Mouse (Mus musculus): ENCODE results near the gene Kank1.

Gene Kank1

GRCm38 (mm10) chr19:25404163-25404562 is 167.4 kb downstream of the Kank1 start:
- in situ Hi-C loops (cut with MboI, MseI) = no loop called here

GRCm38 (mm10) chr19:25405987-25406386 is 169.2 kb downstream of the Kank1 start:
- in situ Hi-C loops (cut with MboI, MseI) = no loop called here

DNA sequence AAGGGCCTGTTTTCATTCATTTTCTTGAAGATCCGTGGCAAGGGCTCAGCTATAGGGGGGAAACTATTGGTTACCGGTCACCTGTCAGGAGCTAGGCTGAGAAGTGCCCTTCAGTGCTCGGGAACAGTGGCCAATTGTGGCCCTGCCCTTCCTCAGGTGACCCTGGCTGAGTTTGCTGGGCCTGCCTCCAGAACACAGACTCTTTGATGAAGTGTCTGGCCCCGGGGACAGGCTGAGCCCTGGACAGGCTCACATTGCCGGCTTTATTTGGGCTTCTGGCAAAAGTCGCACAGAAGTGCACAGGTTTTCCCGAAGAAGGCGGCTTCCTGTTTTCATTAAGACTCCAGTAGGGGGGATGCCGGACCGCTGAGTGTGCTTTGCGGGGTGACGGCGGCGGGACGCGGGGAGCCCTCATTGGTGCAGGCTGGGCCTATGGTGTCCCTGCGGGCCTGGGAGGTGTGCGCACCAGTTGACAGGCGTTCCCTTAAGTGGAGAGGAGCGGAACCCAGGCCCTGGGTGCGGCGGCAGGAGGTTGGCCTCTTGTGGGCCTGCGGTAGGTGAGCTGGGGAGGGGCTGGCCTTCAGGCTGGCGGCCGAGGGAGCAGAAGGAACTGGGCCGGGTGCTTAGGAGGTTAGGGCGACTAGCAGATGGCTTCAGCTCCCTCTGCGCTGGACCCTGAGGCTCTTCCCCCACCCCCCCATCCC is 169.9 kb downstream of the Kank1 start:
- in situ Hi-C loops (cut with MboI, MseI) = no loop called here

GRCm38 (mm10) chr19:25407185-25407886 is 170.6 kb downstream of the Kank1 start:
- in situ Hi-C loops (cut with MboI, MseI) = no loop called here

- in situ Hi-C loops (cut with MboI, MseI) = no loop called here
Observed at GRCm38 (mm10) chr19:25407887-25408236, 171.1 kb downstream of the Kank1 start.

DNA sequence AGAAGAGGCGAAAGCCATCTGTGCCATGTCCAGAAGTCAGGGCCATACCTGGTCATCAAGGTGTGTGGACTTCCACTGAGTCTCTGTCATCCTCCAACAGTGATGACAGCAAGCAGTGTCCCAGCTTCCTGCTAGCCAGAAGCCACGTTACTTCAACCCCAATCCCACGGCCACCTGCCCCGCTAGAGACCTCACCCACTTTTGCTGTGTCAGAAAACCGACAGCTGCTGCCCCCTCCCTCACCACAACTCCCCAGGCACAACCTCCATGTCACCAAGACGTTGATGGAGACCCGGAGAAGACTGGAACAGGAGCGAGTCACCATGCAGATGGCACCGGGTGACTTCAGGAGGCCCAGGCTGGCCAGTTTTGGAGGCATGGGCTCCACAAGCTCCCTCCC is 172.5 kb downstream of the Kank1 start:
- in situ Hi-C loops (cut with MboI, MseI) = no loop called here

- in situ Hi-C loops (cut with MboI, MseI) = no loop called here
Observed at GRCm38 (mm10) chr19:25411353-25411752, 174.6 kb downstream of the Kank1 start.

GRCm38 (mm10) chr19:25415448-25415847 is 178.7 kb downstream of the Kank1 start:
- in situ Hi-C loops (cut with MboI, MseI) = no loop called here

- in situ Hi-C loops (cut with MboI, MseI) = no loop called here
Observed at GRCm38 (mm10) chr19:25417671-25418070, 180.9 kb downstream of the Kank1 start.

DNA sequence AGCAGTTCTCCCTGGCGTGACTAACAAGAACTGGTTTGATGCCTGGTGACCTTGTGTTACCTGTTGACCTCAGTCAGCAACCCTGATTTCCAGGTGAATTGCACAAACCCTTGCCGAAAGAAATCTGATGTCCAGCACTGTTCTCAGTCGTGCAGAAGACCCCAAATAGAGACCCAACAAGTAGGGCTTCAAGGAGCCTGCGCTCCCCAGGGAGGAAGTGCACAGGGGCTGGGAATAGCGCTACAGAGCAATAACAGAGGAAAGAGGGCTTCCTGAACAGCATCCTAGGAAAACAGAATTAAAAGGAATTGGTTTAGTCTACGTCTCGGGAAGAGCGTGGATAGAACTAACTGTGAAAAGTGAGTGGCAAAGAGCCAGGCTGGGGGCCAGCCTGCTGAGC is 183.2 kb downstream of the Kank1 start:
- in situ Hi-C loops (cut with MboI, MseI) = no loop called here

DNA sequence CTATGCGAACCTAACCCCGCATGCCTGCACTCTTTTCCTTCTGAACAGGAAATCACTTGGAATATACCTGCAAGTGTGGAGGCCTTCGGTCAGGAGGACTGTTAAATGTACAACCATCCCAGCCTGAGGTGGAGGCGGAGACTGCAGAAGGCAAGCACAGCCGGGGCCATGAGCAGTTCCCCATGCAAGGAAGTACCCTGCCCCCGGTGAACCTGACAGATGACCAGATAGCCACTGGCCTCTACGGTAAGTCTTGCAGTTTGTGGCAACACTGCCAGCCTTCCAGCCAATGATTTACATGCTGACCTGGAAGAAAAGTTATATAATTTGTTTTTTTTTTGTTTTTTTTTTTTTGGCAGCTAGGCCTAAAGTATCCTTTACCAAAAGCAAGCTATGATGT is 185.3 kb downstream of the Kank1 start:
- in situ Hi-C loops (cut with MboI, MseI) = no loop called here

GRCm38 (mm10) chr19:25423371-25423770 is 186.6 kb downstream of the Kank1 start:
- in situ Hi-C loops (cut with MboI, MseI) = no loop called here

DNA sequence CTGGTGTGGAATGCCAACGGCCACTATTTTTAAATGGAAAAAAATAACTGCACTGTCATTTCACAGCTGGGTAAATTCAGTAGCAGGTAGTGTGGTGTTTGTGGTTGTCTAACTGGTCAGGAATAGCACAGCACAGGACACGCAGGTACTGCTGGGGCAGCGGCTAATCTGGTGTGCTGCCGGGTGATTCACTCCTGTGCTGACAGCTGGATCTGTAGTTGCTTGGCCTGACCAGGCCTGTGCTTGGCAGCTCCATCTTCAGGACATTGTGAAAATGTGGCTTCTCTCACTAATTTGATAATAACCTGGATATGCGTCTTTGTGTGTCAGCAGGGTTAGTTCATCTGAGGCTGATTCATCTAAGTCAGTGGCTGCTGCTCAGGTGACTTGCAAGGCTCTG is 189.7 kb downstream of the Kank1 start:
- in situ Hi-C loops (cut with MboI, MseI) = no loop called here

DNA sequence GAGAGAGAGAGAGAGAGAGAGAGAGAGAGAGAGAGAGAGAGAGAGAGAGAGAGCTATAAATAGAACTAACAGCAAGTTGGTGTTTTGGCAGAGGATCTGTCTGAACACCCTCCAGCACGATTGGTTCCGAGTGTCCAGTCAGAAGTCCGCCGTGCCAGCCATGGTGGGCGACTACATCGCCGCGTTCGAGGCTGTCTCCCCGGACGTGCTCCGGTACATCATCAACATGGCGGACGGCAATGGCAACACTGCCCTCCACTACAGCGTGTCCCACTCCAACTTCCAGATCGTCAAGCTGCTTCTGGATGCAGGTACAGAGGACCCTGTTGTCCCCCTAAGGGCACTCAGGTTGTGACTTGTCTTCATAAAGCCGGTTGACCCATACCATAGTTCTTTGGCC is 191.1 kb downstream of the Kank1 start:
- in situ Hi-C loops (cut with MboI, MseI) = no loop called here

- in situ Hi-C loops (cut with MboI, MseI) = no loop called here
Observed at GRCm38 (mm10) chr19:25428338-25428962, 191.7 kb downstream of the Kank1 start.

DNA sequence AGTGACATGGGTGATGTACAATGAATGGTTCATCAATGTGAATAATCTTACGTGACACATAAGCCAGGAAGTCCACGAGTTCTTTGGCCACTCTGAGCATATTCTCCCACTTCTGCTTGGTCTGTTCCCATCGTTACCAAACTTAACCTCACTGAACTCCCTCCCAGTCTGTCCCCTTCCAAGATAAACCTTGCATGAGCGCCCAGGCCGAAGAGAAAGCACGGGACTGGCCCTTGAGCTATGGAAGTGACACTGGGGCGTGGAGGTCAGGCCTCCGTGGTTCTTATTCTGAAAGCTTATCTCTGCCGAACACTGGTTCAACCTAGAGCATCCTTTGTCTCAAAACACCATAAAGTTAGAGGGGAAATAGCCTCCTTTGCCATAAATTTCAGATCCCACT is 194.7 kb downstream of the Kank1 start:
- in situ Hi-C loops (cut with MboI, MseI) = no loop called here

GRCm38 (mm10) chr19:25431909-25432308 is 195.1 kb downstream of the Kank1 start:
- in situ Hi-C loops (cut with MboI, MseI) = no loop called here

GRCm38 (mm10) chr19:25433169-25433690 is 196.5 kb downstream of the Kank1 start:
- in situ Hi-C loops (cut with MboI, MseI) = no loop called here

DNA sequence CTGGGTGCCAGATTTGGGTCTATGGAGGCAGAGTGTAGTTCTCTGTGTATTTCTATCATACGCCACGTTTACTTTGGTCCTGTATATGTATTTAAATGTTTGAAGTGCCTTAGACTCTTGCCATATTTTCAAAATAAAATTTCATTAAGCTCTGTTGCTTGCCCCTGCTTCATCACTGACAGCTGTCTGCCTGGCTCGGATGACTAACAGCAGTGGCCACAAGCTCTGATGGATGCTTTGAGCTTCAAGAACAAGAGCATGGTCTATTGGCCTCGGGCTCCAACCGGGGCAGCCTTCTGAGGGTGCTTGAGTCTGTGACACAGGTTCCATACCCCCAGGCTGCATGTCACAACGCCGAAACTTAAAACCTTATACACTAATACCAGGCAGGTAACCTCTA is 197.6 kb downstream of the Kank1 start:
- in situ Hi-C loops (cut with MboI, MseI) = no loop called here

DNA sequence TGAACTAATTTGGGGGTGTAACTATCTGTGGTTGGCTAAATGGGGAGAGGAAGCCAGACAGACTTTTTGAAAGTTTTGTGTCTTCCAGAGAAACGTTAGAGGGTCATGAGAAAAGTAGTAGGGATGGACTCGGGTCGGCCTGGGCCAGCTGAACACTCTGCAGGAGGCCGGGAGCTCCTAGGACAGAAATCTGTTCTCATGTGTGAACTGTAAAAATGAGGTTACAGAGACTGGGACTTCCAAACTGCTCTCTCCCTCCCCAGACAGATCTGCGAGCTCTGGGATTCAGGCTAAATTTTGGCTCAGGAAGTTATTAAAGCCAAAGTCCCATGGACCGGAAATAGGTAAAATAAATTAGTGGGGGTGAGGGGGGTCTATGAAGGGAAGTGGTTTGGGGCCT is 198.0 kb downstream of the Kank1 start:
- in situ Hi-C loops (cut with MboI, MseI) = no loop called here

- in situ Hi-C loops (cut with MboI, MseI) = no loop called here
Observed at GRCm38 (mm10) chr19:25435412-25435811, 198.6 kb downstream of the Kank1 start.

DNA sequence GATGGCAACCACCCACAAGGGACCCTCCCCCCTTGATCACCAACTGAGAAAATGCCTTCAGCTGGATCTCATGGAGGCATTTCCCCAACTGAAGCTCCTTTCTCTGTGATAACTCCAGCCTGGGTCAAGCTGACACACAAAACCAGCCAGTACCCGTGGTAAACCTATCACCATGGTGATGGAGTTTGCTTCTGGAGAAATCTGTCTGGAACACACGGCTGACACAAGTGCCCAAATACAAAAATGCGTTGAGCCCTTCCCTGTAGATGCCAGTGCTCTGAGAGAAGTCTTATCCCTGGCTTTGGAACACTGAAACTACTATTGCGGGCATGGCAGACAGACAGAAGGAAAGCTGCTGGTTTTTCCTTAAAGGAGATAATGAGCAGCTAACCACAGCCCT is 199.4 kb downstream of the Kank1 start:
- in situ Hi-C loops (cut with MboI, MseI) = no loop called here

Data from T-helper 2 cell (primary cell).